Mouse (Mus musculus) hindbrain, embryonic 16.5 days (tissue): ENCODE results near the gene Ccdc162. TPM values are rescaled to one million over a fixed set of nuclear protein-coding genes. Genes with fewer than 3 reads are reported as not detected.

Experiments
- ATAC-seq: fragments of 200-750 bp; cut with Nextera tagmentation; 2 replicates; pipeline ENCODE4 v1.8.0; 2017; ENCODE audit warnings: moderate TSS enrichment, moderate library complexity
- H3K27ac ChIP-seq: fragments of 300-500 bp; sonication (generic); 2 replicates; pipeline ENCODE4 v1.5.1; 2014; ENCODE audit warnings: low read depth, mild to moderate bottlenecking, control low read depth, low read length, moderate library complexity
- H3K27me3 ChIP-seq: fragments of 300-500 bp; sonication (generic); replicated peaks from 2 replicates; pipeline ENCODE4 v1.6.1; 2014; ENCODE audit warnings: low read length; ENCODE audit not compliant: control insufficient read depth, insufficient read depth
- H3K36me3 ChIP-seq: fragments of 300-500 bp; sonication (generic); 2 replicates; pipeline ENCODE4 v1.6.1; 2014; ENCODE audit warnings: mild to moderate bottlenecking, low read length, moderate library complexity, mixed read lengths; ENCODE audit not compliant: control insufficient read depth, insufficient read depth
- H3K4me1 ChIP-seq: fragments of 300-500 bp; sonication (generic); 2 replicates; pipeline ENCODE4 v1.6.1; 2014; ENCODE audit warnings: low read depth, low read length; ENCODE audit not compliant: control insufficient read depth, insufficient read depth
- H3K4me2 ChIP-seq: fragments of 300-500 bp; sonication (generic); 2 replicates; pipeline ENCODE4 v1.6.1; 2014; ENCODE audit warnings: mild to moderate bottlenecking, low read length, control low read depth, moderate library complexity
- H3K4me3 ChIP-seq: fragments of 300-500 bp; sonication (generic); 2 replicates; pipeline ENCODE4 v1.5.1; 2014; ENCODE audit warnings: mild to moderate bottlenecking, low read length, control low read depth, moderate library complexity
- H3K9ac ChIP-seq: fragments of 300-500 bp; sonication (generic); 2 replicates; pipeline ENCODE4 v1.6.1; 2014; ENCODE audit warnings: low read depth, mild to moderate bottlenecking, control low read depth, low read length, moderate library complexity
- H3K9me3 ChIP-seq: fragments of 300-500 bp; sonication (generic); 2 replicates; pipeline ENCODE4 v1.6.1; 2014; ENCODE audit warnings: mild to moderate bottlenecking, low read length, moderate library complexity; ENCODE audit not compliant: control insufficient read depth
- WGBS: fragments of 180-500 bp; shearing (Covaris S2); extraction: QIAGEN DNeasy Blood & Tissue Kit; methylation state at CpG from one replicate; pipeline ENCODE4 v1.1.7; 2014; 5-methylcytosine and 5-hydroxymethylcytosine counted together
- polyA plus RNA-seq: library from polyadenylated mRNA; unstranded; fragments of >200 nt; fragmentation: Nextera tagmentation; extraction: Ambion mirVana; gene quantifications from 2 replicates; pipeline ENCODE4 v1.2.1, GENCODE M21; 2015

Ccdc162 gene
- polyA plus RNA-seq, 1 experiment from 2014 or later = 1.4 TPM

- no peak overlapping the region for H3K4me2 ChIP-seq
- no peak overlapping the region for H3K9ac ChIP-seq
- no peak overlapping the region for H3K27ac ChIP-seq
- H3K27me3 ChIP-seq = 0 out of 2 replicates have a peak, but pooled peaks cover 2% of the 10 kb centered on the region
- ATAC-seq = peak; percentile 63
- H3K4me1 ChIP-seq = peaks cover 5% of the 10 kb centered on the region; the same call in 1 of the 2 replicates
- H3K4me3 ChIP-seq = no peak overlapping the region
- no peaks in the 10 kb centered on the region for H3K9me3 ChIP-seq
- H3K36me3 ChIP-seq = no peaks in the 10 kb centered on the region
- WGBS = 37% methylated on average over 16 of the region's 16 CpGs
These were observed 33.7 kb downstream of the Ccdc162 start for GRCm38 (mm10) chr10:41682546-41683393.

- Histone ChIP-seq H3K27me3 (0 out of 2 replicates have a peak, but pooled peaks cover 1% of the 10 kb centered on the region), H3K27ac (no peak overlapping the region), H3K9me3 (no peaks in the 10 kb centered on the region), H3K9ac (no peak overlapping the region), H3K36me3 (no peaks in the 10 kb centered on the region), H3K4me1 (peaks cover 3% of the 10 kb centered on the region; the same call in 1 of the 2 replicates), H3K4me3 (no peak overlapping the region; the same call in 1 of the 2 replicates), H3K4me2 (peak overlapping the region; percentile 45)
- peak; percentile 84 for ATAC-seq
- 18% methylated on average over 18 of the region's 18 CpGs for whole genome bisulfite sequencing
These were observed 37.6 kb downstream of the Ccdc162 start for GRCm38 (mm10) chr10:41678746-41679360.

GRCm38 (mm10) chr10:41677396-41677795, 39.0 kb downstream of the Ccdc162 start:
- Histone ChIP-seq H3K4me2 (no peak overlapping the region), H3K27ac (no peak overlapping the region), H3K4me1 (peaks cover 3% of the 10 kb centered on the region; the same call in 1 of the 2 replicates), H3K27me3 (no peaks in the 10 kb centered on the region), H3K4me3 (no peak overlapping the region), H3K9me3 (no peaks in the 10 kb centered on the region), H3K36me3 (no peaks in the 10 kb centered on the region), H3K9ac (no peak overlapping the region)
- WGBS = 67% methylated on average over 8 of the region's 8 CpGs
- ATAC-seq = no peak

GRCm38 (mm10) chr10:41676661-41677061, 39.8 kb downstream of the Ccdc162 start:
- Histone ChIP-seq H3K9me3 (no peaks in the 10 kb centered on the region), H3K4me2 (no peak overlapping the region), H3K36me3 (no peaks in the 10 kb centered on the region), H3K9ac (no peak overlapping the region), H3K27me3 (no peaks in the 10 kb centered on the region), H3K27ac (no peak overlapping the region), H3K4me3 (no peak overlapping the region), H3K4me1 (peaks cover 3% of the 10 kb centered on the region; the same call in 1 of the 2 replicates)
- no peak for ATAC-seq
- 83% methylated on average over 6 of the region's 6 CpGs for WGBS

- Histone ChIP-seq H3K4me2 (no peak overlapping the region), H3K9me3 (no peaks in the 10 kb centered on the region), H3K27me3 (no peaks in the 10 kb centered on the region), H3K27ac (no peak overlapping the region), H3K36me3 (no peaks in the 10 kb centered on the region), H3K4me1 (peaks cover 3% of the 10 kb centered on the region; the same call in 1 of the 2 replicates), H3K4me3 (no peak overlapping the region), H3K9ac (no peak overlapping the region)
- WGBS = 88% methylated on average over 6 of the region's 6 CpGs
- no peak for ATAC-seq
These were observed 40.4 kb downstream of the Ccdc162 start for GRCm38 (mm10) chr10:41675842-41676571.

- Histone ChIP-seq H3K4me2 (no peak overlapping the region), H3K9ac (no peak overlapping the region), H3K36me3 (no peaks in the 10 kb centered on the region), H3K27me3 (no peaks in the 10 kb centered on the region), H3K4me3 (no peak overlapping the region), H3K27ac (no peak overlapping the region), H3K9me3 (no peaks in the 10 kb centered on the region), H3K4me1 (peaks cover 3% of the 10 kb centered on the region; the same call in 1 of the 2 replicates)
- no peak for ATAC-seq
- WGBS = 80% methylated on average over 6 of the region's 6 CpGs
These were observed 41.2 kb downstream of the Ccdc162 start for GRCm38 (mm10) chr10:41675243-41675642.

- Histone ChIP-seq H3K27ac (no peak overlapping the region), H3K4me3 (no peak overlapping the region), H3K4me2 (no peak overlapping the region), H3K4me1 (peaks cover 3% of the 10 kb centered on the region; the same call in 1 of the 2 replicates), H3K27me3 (no peaks in the 10 kb centered on the region), H3K9ac (no peak overlapping the region), H3K36me3 (no peaks in the 10 kb centered on the region), H3K9me3 (no peaks in the 10 kb centered on the region)
- WGBS = 83% methylated on average over 3 of the region's 3 CpGs
- ATAC-seq = no peak
These were observed 42.1 kb downstream of the Ccdc162 start for GRCm38 (mm10) chr10:41674362-41674761.

GRCm38 (mm10) chr10:41670196-41670595, 46.2 kb downstream of the Ccdc162 start:
- no peak overlapping the region for H3K4me2 ChIP-seq
- H3K36me3 ChIP-seq = no peaks in the 10 kb centered on the region
- H3K4me3 ChIP-seq = no peak overlapping the region
- no peak for ATAC-seq
- no peak overlapping the region for H3K9ac ChIP-seq
- H3K27me3 ChIP-seq = no peaks in the 10 kb centered on the region
- 87% methylated on average over 5 of the region's 5 CpGs for WGBS
- no peak overlapping the region for H3K27ac ChIP-seq
- H3K4me1 ChIP-seq = no peaks in the 10 kb centered on the region
- H3K9me3 ChIP-seq = peaks cover 8% of the 10 kb centered on the region

- WGBS = 84% methylated on average over 1 of the region's 1 CpGs
- Histone ChIP-seq H3K9me3 (peaks cover 8% of the 10 kb centered on the region), H3K27ac (no peak overlapping the region), H3K4me3 (no peak overlapping the region), H3K9ac (no peak overlapping the region), H3K36me3 (no peaks in the 10 kb centered on the region), H3K4me2 (no peak overlapping the region), H3K4me1 (no peaks in the 10 kb centered on the region), H3K27me3 (no peaks in the 10 kb centered on the region)
- no peak for ATAC-seq
These were observed 50.9 kb downstream of the Ccdc162 start for GRCm38 (mm10) chr10:41665498-41665897.
